Mouse (Mus musculus) T-cell, adult 66 days (primary cell): ENCODE results near the gene Cox6b2. TPM values are rescaled to one million over a fixed set of nuclear protein-coding genes. Genes with fewer than 3 reads are reported as not detected.

Experiments used
- total RNA-seq, 2 experiments: library from RNA; stranded (reverse); gene quantifications; 3 replicates in 1 of 2; 4 replicates in 1 of 2; pipeline ENCODE4 v1.2.4; 2023

Cox6b2 gene
- 1 to 10 TPM; 2.1 to 4.0 TPM for total RNA-seq

DNA sequence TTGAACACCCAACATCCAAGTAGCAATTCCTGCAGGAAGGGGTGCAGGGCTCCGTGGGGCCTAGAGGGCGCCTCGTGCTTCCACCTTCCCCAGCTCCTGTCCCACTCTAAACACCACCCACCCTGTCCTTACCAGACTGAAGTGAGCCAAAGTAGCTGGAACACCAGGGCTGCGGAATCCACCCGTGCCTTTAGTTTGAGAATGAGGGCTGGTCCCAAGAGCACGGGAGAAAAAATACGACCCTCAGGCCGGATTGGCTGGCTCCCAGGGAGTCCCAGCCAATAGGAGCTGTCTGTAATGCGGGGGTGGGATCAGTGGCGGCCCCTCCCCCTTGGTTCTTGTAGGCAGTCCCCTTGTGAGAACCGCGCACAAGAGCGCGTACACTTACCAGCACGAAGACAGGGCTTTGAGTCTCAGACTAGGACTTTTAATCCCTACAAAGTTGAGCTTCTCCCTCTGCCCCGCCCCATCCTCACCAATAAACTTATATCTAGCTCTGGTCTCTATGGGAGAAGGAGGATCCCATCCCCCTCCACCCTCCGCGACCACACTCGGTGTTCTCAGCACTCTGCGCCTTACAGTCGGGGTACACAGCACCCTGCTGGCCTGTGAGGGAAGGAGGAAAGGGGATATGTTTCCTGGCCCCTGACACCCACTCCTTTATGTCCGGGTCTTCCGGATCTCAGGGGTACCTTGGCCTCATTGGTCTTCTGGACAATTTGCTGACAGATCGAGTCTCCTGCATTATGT is at the start of gene Cox6b2:
Gene Cox6b2, minus strand, starts transcription at position 274 of the 750 bp plus-strand sequence.

DNA sequence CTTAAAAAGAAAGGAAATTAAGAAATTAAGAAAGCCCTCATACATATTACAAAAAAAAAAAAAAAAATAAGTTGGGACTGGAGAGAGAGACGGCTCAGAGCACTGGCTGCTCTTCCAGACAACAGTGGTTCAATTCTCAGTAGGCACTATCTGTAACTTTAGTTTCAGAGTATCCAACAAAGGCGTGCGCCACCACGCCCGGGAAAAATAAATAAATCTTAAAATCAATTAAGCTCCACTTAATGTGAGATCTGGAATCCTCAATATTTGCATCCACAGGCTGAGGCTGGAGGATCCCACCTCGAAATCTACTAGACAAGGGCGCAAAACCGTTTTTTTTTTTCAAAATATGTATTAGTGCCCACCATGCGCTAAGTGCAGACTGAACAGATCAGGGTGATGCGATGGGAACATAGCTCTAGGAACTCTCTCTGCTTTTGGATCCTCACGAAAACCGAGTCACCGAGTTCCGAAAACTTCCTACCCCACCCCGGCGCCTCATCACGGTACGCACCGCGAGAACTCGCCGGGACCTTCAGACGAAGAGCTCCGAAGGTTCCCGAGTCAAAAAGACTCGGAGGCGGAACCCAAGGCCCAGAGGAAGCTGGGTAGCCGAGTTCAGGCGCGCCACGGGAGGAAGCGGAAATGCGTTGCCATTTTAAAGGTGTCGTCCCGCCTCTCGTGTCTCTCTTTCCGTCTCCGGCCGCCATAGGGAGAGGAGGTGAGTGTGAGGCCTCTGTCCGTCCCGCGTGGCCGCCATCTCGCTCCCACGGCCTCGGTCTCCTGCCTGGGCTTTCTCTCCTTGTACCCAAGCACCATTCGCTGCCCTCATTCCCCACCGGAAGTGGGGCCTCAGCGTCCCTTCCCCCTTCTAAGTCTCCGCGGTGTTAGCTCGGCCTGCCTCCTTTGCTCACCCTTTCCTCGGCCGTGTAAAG is 39.7 kb upstream of the Cox6b2 start, which contains the start of gene Rpl28:
Gene Rpl28, plus strand, starts transcription at position 597 of the 935 bp plus-strand sequence.

DNA sequence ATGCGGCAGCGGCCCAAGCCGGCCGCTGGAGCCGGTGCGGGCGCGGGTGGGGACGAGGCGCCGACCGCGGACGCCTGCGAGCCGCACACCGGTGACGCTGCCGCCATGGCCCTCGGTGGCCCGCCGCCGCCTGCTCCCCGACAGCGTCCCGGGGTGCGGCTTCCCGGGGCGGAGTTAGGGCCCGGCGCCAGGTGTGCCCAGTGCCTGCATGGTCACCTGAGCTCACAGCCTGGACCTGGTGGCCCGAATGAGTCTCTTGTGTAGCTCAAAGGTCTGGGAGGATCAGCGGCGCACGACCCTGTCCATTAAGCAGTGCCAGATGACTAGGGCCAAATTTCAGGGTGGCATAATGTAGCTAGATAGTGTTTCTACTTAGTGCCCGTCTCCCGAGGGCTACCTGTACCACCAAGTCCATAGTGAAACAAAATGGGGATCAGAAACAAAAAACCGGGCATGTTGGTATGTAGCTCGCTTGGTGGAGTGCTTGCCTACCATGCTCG is 36.6 kb upstream of the Cox6b2 start, which contains the start of gene Tmem238:
Gene Tmem238, minus strand, starts transcription at position 221 of the 500 bp plus-strand sequence.

GRCm38 (mm10) chr7:4782759-4783158 is 29.9 kb upstream of the Cox6b2 start, which contains the start of the genes Il11 and Tmem190:
Il11 (minus strand) TSS chr7:4782859.
Tmem190 (plus strand) TSS chr7:4782937.

GRCm38 (mm10) chr7:4771202-4771601 is 18.3 kb upstream of the Cox6b2 start, which contains the start of gene Fam71e2:
Fam71e2 (minus strand) TSS chr7:4771302.

GRCm38 (mm10) chr7:4739544-4740275 is 13.2 kb downstream of the Cox6b2 start, which contains the start of gene Kmt5c:
Kmt5c (plus strand) TSS chr7:4740115.

GRCm38 (mm10) chr7:4725169-4725568 is 27.7 kb downstream of the Cox6b2 start, which contains the start of gene Tmem150b:
Tmem150b (minus strand) TSS chr7:4725249.

Other genes starting within 250 kb of the Cox6b2 start
- 1 to 10 TPM; 4.7 to 6.1 TPM for gene Tnnt1, start 236.7 kb downstream of the Cox6b2 start, total RNA-seq
- not detected for gene Tnni3, start 228.9 kb downstream of the Cox6b2 start, total RNA-seq
- gene Dnaaf3, start 220.6 kb downstream of the Cox6b2 start, total RNA-seq: not detected
- gene Syt5, start 205.6 kb downstream of the Cox6b2 start, total RNA-seq: under 1 TPM in 1 of 2 experiments, not detected in 1; 0.83 TPM
- not detected for gene Ptprh, start 149.1 kb downstream of the Cox6b2 start, total RNA-seq
- 10 to 100 TPM; 56.1 to 82.6 TPM for gene Tmem86b, start 121.7 kb downstream of the Cox6b2 start, total RNA-seq
- 100 to 1,000 TPM; 269 to 275 TPM for gene Ppp6r1, start 94.1 kb downstream of the Cox6b2 start, total RNA-seq
- 10 to 100 TPM; 56.0 to 66.8 TPM for gene Hspbp1, start 68.0 kb downstream of the Cox6b2 start, total RNA-seq
- gene Brsk1, start 62.5 kb downstream of the Cox6b2 start, total RNA-seq: not detected
- gene Tmem150b, start 27.8 kb downstream of the Cox6b2 start, total RNA-seq: under 1 TPM; 0.21 to 0.76 TPM
- gene Kmt5c, start 13.0 kb downstream of the Cox6b2 start, total RNA-seq: 10 to 100 TPM; 66.9 to 85.4 TPM
- not detected for gene Fam71e2, start 18.2 kb upstream of the Cox6b2 start, total RNA-seq
- gene Il11, start 29.8 kb upstream of the Cox6b2 start, total RNA-seq: not detected
- not detected for gene Tmem190, start 29.8 kb upstream of the Cox6b2 start, total RNA-seq
- gene Tmem238, start 36.6 kb upstream of the Cox6b2 start, total RNA-seq: 1 to 10 TPM; 1.4 to 2.7 TPM
- gene Rpl28, start 39.8 kb upstream of the Cox6b2 start, total RNA-seq: 1,000 to 10,000 TPM; 2,356 to 2,505 TPM
- gene Ube2s, start 59.5 kb upstream of the Cox6b2 start, total RNA-seq: 100 to 1,000 TPM; 160 to 166 TPM
- gene Shisa7, start 91.6 kb upstream of the Cox6b2 start, total RNA-seq: under 1 TPM; 0.23 to 0.36 TPM
- gene Isoc2b, start 117.2 kb upstream of the Cox6b2 start, total RNA-seq: 1 to 10 TPM; 4.1 to 4.2 TPM
- gene Isoc2a, start 124.1 kb upstream of the Cox6b2 start, total RNA-seq: 10 to 100 TPM; 10.4 to 13.5 TPM
- not detected for gene Gm36210, start 153.4 kb upstream of the Cox6b2 start, total RNA-seq
- gene Zfp628, start 162.1 kb upstream of the Cox6b2 start, total RNA-seq: 10 to 100 TPM; 30.9 to 32.3 TPM
- 10 to 100 TPM; 10.5 to 10.7 TPM for gene Nat14, start 168.9 kb upstream of the Cox6b2 start, total RNA-seq
- 1 to 10 TPM in 1 of 2 experiments, under 1 TPM in 1; 0.73 to 1.3 TPM for gene Ssc5d, start 172.7 kb upstream of the Cox6b2 start, total RNA-seq
- 1 to 10 TPM in 1 of 2 experiments, not detected in 1; 1.4 TPM for gene Sbk2, start 211.3 kb upstream of the Cox6b2 start, total RNA-seq
- gene Sbk3, start 218.1 kb upstream of the Cox6b2 start, total RNA-seq: not detected
- 10 to 100 TPM; 33.7 to 35.1 TPM for gene Zfp579, start 243.1 kb upstream of the Cox6b2 start, total RNA-seq